Mouse (Mus musculus): ENCODE measurements around the gene Ctnnb1.

GRCm38 (mm10) chr9:120918211-120918610 lies 10.8 kb upstream of the Ctnnb1 start:
- TF ChIP-seq CTCF (IDR thresholded peaks at IDR 0.05; ENCODE audit: extremely low read depth, insufficient read length, insufficient replicate concordance, low read depth, low read length) (no peak), POLR2A (IDR thresholded peaks at IDR 0.05; ENCODE audit: low read depth, low read length) (no peak)
